Mouse (Mus musculus) hindlimb bud, embryonic 11.5 days (tissue): ENCODE measurements at regions not wholly inside any gene's neighbourhood (a gene's known extent, or its start where the extent isn't known, plus 50 kb on each side); places are given as distances from the start of the nearest gene placed in this dataset.
A peak's percentile ranks its signal among the peaks of the same experiment; 100 is the strongest.

Experiments
- DNase-seq: peaks from one replicate; pipeline ENCODE4 v3.0.0-alpha.2; 2012; ENCODE audit warnings: low read depth, low spot score; ENCODE audit errors: extremely low spot score

DNA sequence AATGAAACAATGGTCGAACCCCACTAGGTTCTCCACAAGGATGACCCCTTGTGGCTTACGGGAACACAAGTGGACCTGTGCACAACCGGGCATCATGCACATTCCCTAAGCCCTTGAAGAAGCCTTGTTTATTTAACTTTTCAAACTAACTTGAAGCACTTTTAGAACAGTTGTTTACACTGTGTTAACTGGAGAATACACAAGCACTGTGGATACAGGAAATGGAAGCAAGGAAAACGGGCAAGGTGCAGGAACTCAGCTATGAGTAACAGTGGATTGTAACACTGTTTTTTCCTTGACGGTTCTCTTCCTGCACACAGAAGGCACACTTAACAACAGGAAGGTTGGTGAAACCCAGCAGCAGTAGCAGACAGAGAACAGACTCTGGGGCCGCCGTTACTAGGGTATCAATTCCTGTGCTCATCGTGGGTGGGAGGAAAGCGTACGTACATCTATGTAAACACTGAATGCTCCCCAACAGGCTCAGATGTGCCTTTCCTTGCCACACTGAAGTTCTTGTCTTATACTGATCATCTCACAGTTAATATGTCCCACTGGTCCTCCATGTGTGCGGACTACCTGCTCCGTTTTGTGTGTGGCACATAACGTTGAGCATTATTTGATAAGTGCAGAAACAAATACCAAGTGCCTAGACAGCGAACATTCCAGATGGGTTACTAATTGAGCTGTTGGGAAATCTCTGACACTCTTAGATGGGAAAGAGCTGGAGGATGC, 264.4 kb downstream of the Mpdz start:
- DNase-seq: no peak

GRCm38 (mm10) chr4:81178782-81179135, 263.9 kb downstream of the Mpdz start:
- peak; percentile 70 for DNase-seq

GRCm38 (mm10) chr4:81216123-81216522, 226.5 kb downstream of the Mpdz start:
- DNase-seq: no peak

- no peak for DNase-seq
Measured at GRCm38 (mm10) chr4:81217979-81218378, 224.6 kb downstream of the Mpdz start.

DNA sequence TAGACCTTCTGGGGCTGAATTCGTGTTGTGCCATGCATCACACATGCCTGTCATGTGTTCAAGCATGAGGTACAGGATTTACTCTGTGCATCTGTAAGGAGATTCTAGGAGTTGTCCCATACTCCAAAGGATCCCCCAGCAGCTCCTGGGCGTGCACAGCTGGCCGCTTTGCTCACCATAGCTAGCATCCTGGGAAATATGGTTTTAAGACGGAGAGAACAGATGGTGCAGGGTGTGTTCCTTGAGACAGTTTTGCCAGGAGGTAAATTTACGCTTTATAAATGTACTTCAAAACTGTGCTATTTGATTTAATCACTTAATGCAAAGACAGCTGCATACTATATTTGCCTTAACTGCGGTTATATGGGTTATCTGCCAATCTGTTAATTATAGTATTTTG, 220.6 kb downstream of the Mpdz start:
- no peak for DNase-seq

- no peak for DNase-seq
Measured at GRCm38 (mm10) chr4:81222468-81223175, 220.0 kb downstream of the Mpdz start.
